Comparison of ENCODE assay signal across 9 mouse cellular contexts in the genomic region with DNA sequence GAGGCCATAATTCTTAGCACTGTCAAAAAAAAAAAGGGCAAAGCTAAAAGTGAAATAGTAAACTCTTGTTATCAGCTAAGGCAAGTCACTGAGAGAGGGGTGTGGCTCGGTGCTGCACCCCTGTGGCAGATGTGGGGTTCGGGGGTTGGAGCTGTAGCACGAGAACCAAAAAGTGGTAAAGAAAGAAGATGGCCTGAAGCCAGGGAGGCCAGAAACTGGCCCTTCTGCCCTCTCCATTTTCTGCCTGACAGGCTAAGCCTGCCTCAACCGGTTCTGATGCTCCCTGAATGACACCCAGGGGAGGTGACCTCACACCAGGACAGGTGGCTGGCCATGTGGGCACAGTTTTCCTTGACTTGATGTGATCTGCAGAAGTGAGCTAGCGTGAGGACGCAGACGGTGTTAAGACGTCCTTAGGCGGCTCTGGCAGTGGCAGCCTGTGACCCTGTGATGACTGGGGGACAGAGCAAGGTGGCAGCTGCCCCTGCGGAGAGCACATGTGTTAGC. TPM values are rescaled to one million over a fixed set of nuclear protein-coding genes. Genes with fewer than 3 reads are reported as not detected.
DNase-seq lines count a peak whose midpoint lies in the region; ATAC-seq and TF ChIP-seq lines count a peak whose summit lies in the region.
"Had no signal": no experiment of that assay in that cellular context is flagged by ENCODE, and none has a peak within 500 bp of the region (broad histone marks: within the 10 kb centered on the region; RNA-seq: fewer than 3 reads in every experiment).

No protein-coding gene starts in this region.

- ATAC-seq in neural tube, embryonic 11.5 days (ENCODE audit: insufficient read depth, low FRiP score, low TSS enrichment) = no peak
- no peak for ATAC-seq in embryonic facial prominence, embryonic 13.5 days (ENCODE audit: insufficient number of reproducible peaks, insufficient read depth, low FRiP score, low TSS enrichment, low read depth)

- no peaks in the 10 kb centered on the region for H3K36me3 ChIP-seq in neural tube, embryonic 11.5 days (ENCODE audit: control insufficient read depth, insufficient read depth, low read length)
- H3K36me3 ChIP-seq in embryonic facial prominence, embryonic 13.5 days = peaks cover 23% of the 10 kb centered on the region
- peaks cover 20% of the 10 kb centered on the region for H3K36me3 ChIP-seq in myocyte (ENCODE audit: control insufficient read depth, insufficient read depth)

- H3K79me2 ChIP-seq in myocyte (ENCODE audit: control insufficient read depth, insufficient read depth) = peaks cover 49% of the 10 kb centered on the region

- TF ChIP-seq POLR2A in myocyte (IDR thresholded peaks at IDR 0.05; ENCODE audit: insufficient read length, low read depth) = no peak

- no peak overlapping the region for H3K4me2 ChIP-seq in neural tube, embryonic 11.5 days (ENCODE audit: low read depth)
- no peak overlapping the region for H3K4me2 ChIP-seq in embryonic facial prominence, embryonic 13.5 days
- peak overlapping the region; percentile 81 for H3K4me2 ChIP-seq in myocyte (ENCODE audit: low read depth)

- no peaks in the 10 kb centered on the region for H3K27me3 ChIP-seq in neural tube, embryonic 11.5 days (ENCODE audit: control insufficient read depth, insufficient read depth, low read length)
- H3K27me3 ChIP-seq in embryonic facial prominence, embryonic 13.5 days = no peaks in the 10 kb centered on the region
- no peaks in the 10 kb centered on the region for H3K27me3 ChIP-seq in myocyte (ENCODE audit: control insufficient read depth, insufficient read depth, insufficient read length)

- WGBS in neural tube, embryonic 11.5 days = 34% methylated on average over 10 of the region's 10 CpGs
- WGBS in embryonic facial prominence, embryonic 13.5 days = 48% methylated on average over 10 of the region's 10 CpGs

- peak overlapping the region; percentile 68 for H3K27ac ChIP-seq in neural tube, embryonic 11.5 days (ENCODE audit: low read depth, low read length)
- peak overlapping the region; percentile 78 for H3K27ac ChIP-seq in embryonic facial prominence, embryonic 13.5 days

- peak; percentile 47 for DNase-seq in neural tube, embryonic 11.5 days (ENCODE audit: low spot score)
- no peak for DNase-seq in neural tube, embryonic 10.5 days (ENCODE audit: extremely low spot score, low spot score)
- peak; percentile 74 for DNase-seq in kidney, adult 9 months
- peak; percentile 86 for DNase-seq in thymus, postnatal 4 days
- no peak for DNase-seq in adrenal gland, postnatal 4 days (ENCODE audit: low spot score in 2 of 2)
- DNase-seq in adrenal gland, adult 8-10 months = no peak

- H3ac ChIP-seq in myocyte (ENCODE audit: control insufficient read depth, insufficient read length) = no peak overlapping the region

- H3K4me1 ChIP-seq in neural tube, embryonic 11.5 days (ENCODE audit: control insufficient read depth, insufficient read depth, low read length) = peaks cover 29% of the 10 kb centered on the region
- H3K4me1 ChIP-seq in embryonic facial prominence, embryonic 13.5 days = peaks cover 33% of the 10 kb centered on the region

- H3K9me3 ChIP-seq in neural tube, embryonic 11.5 days (ENCODE audit: control insufficient read depth, low read length) = no peaks in the 10 kb centered on the region
- H3K9me3 ChIP-seq in embryonic facial prominence, embryonic 13.5 days = no peaks in the 10 kb centered on the region

- no peak overlapping the region for H3K4me3 ChIP-seq in neural tube, embryonic 11.5 days (ENCODE audit: low read depth, low read length)
- no peak overlapping the region for H3K4me3 ChIP-seq in embryonic facial prominence, embryonic 13.5 days
- no peak overlapping the region for H3K4me3 ChIP-seq in myocyte

- H3K9ac ChIP-seq in neural tube, embryonic 11.5 days (ENCODE audit: low read length) = peak overlapping the region; percentile 18; the same call in 1 of the 2 replicates
- no peak overlapping the region for H3K9ac ChIP-seq in embryonic facial prominence, embryonic 13.5 days

TF ChIP-seq in myocyte, 11 proteins besides CTCF, POLR2A, EP300 and RAD21:
- TF ChIP-seq MAX (IDR thresholded peaks at IDR 0.05; ENCODE audit: low read depth) = no peak
- TF ChIP-seq TCF3 (IDR thresholded peaks at IDR 0.05; ENCODE audit: insufficient read length, low read depth) = no peak
- TF ChIP-seq SRF (IDR thresholded peaks at IDR 0.05; ENCODE audit: control insufficient read depth, insufficient read length, low read depth) = no peak
- TF ChIP-seq MYOD1 (IDR thresholded peaks at IDR 0.05; ENCODE audit: control insufficient read depth in 1 of 3, insufficient read length in 2 of 3, low read depth in 2 of 3) = peak in 2 of 3 experiments; percentile 76 to 87
- no peak for TF ChIP-seq USF1 (IDR thresholded peaks at IDR 0.05; ENCODE audit: low read depth)
- TF ChIP-seq POLR2AphosphoS2 (IDR thresholded peaks at IDR 0.05; ENCODE audit: insufficient read length, low read depth) = peak; percentile 51
- no peak for TF ChIP-seq TCF12 (IDR thresholded peaks at IDR 0.05; ENCODE audit: insufficient read depth, poor library complexity, severe bottlenecking)
- TF ChIP-seq MYOG (IDR thresholded peaks at IDR 0.05; ENCODE audit: control insufficient read depth in 1 of 3, insufficient read depth in 1 of 3, insufficient read length in 2 of 3, low read depth in 2 of 3) = peak in 2 of 3 experiments; percentile 28 to 66
- no peak for TF ChIP-seq E2F4 (IDR thresholded peaks at IDR 0.05; ENCODE audit: insufficient read depth)
- TF ChIP-seq REST (IDR thresholded peaks at IDR 0.05; ENCODE audit: insufficient read depth, insufficient read length) = no peak
- no peak for TF ChIP-seq CEBPB (IDR thresholded peaks at IDR 0.05; ENCODE audit: insufficient read depth, poor library complexity, severe bottlenecking)

RNA-seq across cellular contexts. Expression of gene Tpcn1, which starts 10.5 kb away (rescaled TPM):
- 14.9 and 16.8 TPM in 2 replicates for polyA plus RNA-seq in neural tube, embryonic 11.5 days (2014; fragmentation: Nextera tagmentation; extraction: Ambion mirVana)
- 21.0 and 22.3 TPM in 2 replicates for polyA plus RNA-seq in embryonic facial prominence, embryonic 13.5 days (2015; fragmentation: Nextera tagmentation; extraction: Ambion mirVana)
- polyA plus RNA-seq in myocyte (2012; fragmentation: generic; extraction: Trizol) = 88.7 TPM
- total RNA-seq in adrenal gland, postnatal 4 days (2021) = 10 to 100 TPM; 47.5 to 49.5 TPM
- 10 to 100 TPM; 33.9 to 44.5 (median 40.0) TPM for total RNA-seq in adrenal gland, adult 8-10 months (2022)

RNA-seq across cellular contexts. Expression of gene Iqcd, which starts 10.8 kb away (rescaled TPM):
- 0.62 and 0.81 TPM in 2 replicates for polyA plus RNA-seq in neural tube, embryonic 11.5 days (2014; fragmentation: Nextera tagmentation; extraction: Ambion mirVana)
- 0.60 and 0.80 TPM in 2 replicates for polyA plus RNA-seq in embryonic facial prominence, embryonic 13.5 days (2015; fragmentation: Nextera tagmentation; extraction: Ambion mirVana)
- 0.91 TPM for polyA plus RNA-seq in myocyte (2012; fragmentation: generic; extraction: Trizol)
- 1 to 10 TPM; 1.2 to 1.5 TPM for total RNA-seq in adrenal gland, postnatal 4 days (2021)
- 1 to 10 TPM in 2 of 4 experiments, under 1 TPM in 2; 0.42 to 1.8 (median 1.1) TPM for total RNA-seq in adrenal gland, adult 8-10 months (2022)

RNA-seq across cellular contexts. Expression of gene Rita1, which starts 34.4 kb away (rescaled TPM):
- polyA plus RNA-seq in neural tube, embryonic 11.5 days (2014; fragmentation: Nextera tagmentation; extraction: Ambion mirVana) = 12.3 and 13.2 TPM in 2 replicates
- polyA plus RNA-seq in embryonic facial prominence, embryonic 13.5 days (2015; fragmentation: Nextera tagmentation; extraction: Ambion mirVana) = 16.2 and 17.6 TPM in 2 replicates
- polyA plus RNA-seq in myocyte (2012; fragmentation: generic; extraction: Trizol) = 14.7 TPM
- 10 to 100 TPM; 11.8 to 13.5 TPM for total RNA-seq in adrenal gland, postnatal 4 days (2021)
- total RNA-seq in adrenal gland, adult 8-10 months (2022) = 10 to 100 TPM; 17.0 to 30.2 (median 22.3) TPM

RNA-seq across cellular contexts. Expression of gene Ddx54, which starts 34.6 kb away (rescaled TPM):
- 42.0 and 42.6 TPM in 2 replicates for polyA plus RNA-seq in neural tube, embryonic 11.5 days (2014; fragmentation: Nextera tagmentation; extraction: Ambion mirVana)
- polyA plus RNA-seq in embryonic facial prominence, embryonic 13.5 days (2015; fragmentation: Nextera tagmentation; extraction: Ambion mirVana) = 45.6 and 46.8 TPM in 2 replicates
- 56.3 TPM for polyA plus RNA-seq in myocyte (2012; fragmentation: generic; extraction: Trizol)
- total RNA-seq in adrenal gland, postnatal 4 days (2021) = 10 to 100 TPM; 47.6 to 51.4 TPM
- 10 to 100 TPM; 44.1 to 57.3 (median 56.5) TPM for total RNA-seq in adrenal gland, adult 8-10 months (2022)

RNA-seq across cellular contexts. Expression of gene Cfap73, which starts 56.0 kb away (rescaled TPM):
- not detected in 2 replicates for polyA plus RNA-seq in neural tube, embryonic 11.5 days (2014; fragmentation: Nextera tagmentation; extraction: Ambion mirVana)
- not detected in 2 replicates for polyA plus RNA-seq in embryonic facial prominence, embryonic 13.5 days (2015; fragmentation: Nextera tagmentation; extraction: Ambion mirVana)
- not detected for polyA plus RNA-seq in myocyte (2012; fragmentation: generic; extraction: Trizol)
- under 1 TPM; 0.56 to 0.78 TPM for total RNA-seq in adrenal gland, postnatal 4 days (2021)
- total RNA-seq in adrenal gland, adult 8-10 months (2022) = under 1 TPM in 3 of 4 experiments, not detected in 1; 0.32 to 0.63 (median 0.46) TPM
- polyA plus RNA-seq: embryonic facial prominence, embryonic 11.5 days had no signal

Comparison
In these comparisons a context has a peak if more than half of its experiments do, and no peak if none do; other contexts are left out.
1. DNase-seq: peak in neural tube, embryonic 11.5 days (single experiment), kidney, adult 9 months (single experiment) and thymus, postnatal 4 days (single experiment); none in neural tube, embryonic 10.5 days (single experiment), adrenal gland, postnatal 4 days (0 of 2) and adrenal gland, adult 8-10 months (single experiment).